Mouse (Mus musculus): Measurements from ENCODE around the gene Plscr5.
"Not testable (repeated sequence)": the region's sequence is repeated elsewhere in the genome, so short reads cannot be mapped to it uniquely, and the experiment has no call there.

The Plscr5 gene

GRCm38 (mm10) chr9:92192636-92193035 lies at the start of gene Plscr5:
Gene Plscr5 (plus strand): TSS chr9:92192936.
- not testable (repeated sequence) for DNase-seq (ENCODE audit: low spot score in 2 of 2)

GRCm38 (mm10) chr9:92147555-92148248 lies 45.0 kb upstream of the Plscr5 start:
- DNase-seq (ENCODE audit: low spot score in 2 of 2), result peak in 1 of 2 experiments; percentile 15

- DNase-seq (ENCODE audit: low spot score in 2 of 2), result no peak
Observed at GRCm38 (mm10) chr9:92162213-92162612, 30.5 kb upstream of the Plscr5 start.

GRCm38 (mm10) chr9:92173318-92173985 lies 19.3 kb upstream of the Plscr5 start:
- DNase-seq (ENCODE audit: low spot score in 2 of 2), result no peak

DNA sequence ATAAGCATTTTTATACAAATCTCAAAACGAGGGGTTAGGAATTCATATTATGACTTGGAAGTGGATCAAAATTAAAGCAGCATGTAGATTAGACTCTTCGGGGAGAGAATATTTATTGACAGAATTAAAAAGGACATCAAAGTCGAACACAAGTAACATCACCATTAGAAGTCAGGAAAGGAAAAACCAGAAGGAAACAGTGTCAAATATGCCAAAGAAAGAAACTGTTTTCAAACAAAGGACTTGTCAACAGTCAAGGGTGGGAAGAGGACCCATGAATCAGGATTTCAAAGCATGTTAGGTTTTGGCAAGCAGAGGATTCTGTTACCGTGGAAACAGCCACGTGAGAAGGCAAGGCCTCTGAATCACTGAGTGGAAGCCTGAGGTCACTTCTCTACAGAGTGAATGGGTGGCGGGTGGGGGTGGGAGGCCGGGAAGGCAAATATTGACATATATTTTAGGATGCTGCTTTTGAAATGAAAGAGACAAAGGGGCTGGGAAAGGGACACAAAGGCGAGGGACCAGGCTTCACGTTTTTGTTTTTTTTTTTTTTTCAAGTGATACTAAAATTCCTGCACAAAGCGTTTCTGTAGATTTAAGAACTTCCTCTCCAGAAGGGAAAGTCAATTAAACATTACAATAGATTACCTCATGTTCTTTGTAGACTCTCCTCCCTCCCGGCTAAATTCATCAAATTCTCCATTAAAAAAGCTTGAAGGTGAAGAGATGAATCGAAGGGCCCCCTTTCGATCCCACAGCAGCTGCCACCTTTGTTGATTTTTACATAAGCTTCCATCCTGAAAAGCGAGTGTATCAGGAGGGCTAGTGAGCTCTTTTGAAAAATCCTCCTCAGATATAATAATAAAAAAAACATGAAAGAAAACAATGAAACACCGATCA lies 18.3 kb upstream of the Plscr5 start:
- peak in 1 of 2 experiments; percentile 47 for DNase-seq (ENCODE audit: low spot score in 2 of 2)

- no peak for DNase-seq (ENCODE audit: low spot score in 2 of 2)
Observed at GRCm38 (mm10) chr9:92178861-92179469, 13.8 kb upstream of the Plscr5 start.

GRCm38 (mm10) chr9:92191295-92191694 lies 1.4 kb upstream of the Plscr5 start:
- DNase-seq (ENCODE audit: low spot score in 2 of 2), result no peak

DNA sequence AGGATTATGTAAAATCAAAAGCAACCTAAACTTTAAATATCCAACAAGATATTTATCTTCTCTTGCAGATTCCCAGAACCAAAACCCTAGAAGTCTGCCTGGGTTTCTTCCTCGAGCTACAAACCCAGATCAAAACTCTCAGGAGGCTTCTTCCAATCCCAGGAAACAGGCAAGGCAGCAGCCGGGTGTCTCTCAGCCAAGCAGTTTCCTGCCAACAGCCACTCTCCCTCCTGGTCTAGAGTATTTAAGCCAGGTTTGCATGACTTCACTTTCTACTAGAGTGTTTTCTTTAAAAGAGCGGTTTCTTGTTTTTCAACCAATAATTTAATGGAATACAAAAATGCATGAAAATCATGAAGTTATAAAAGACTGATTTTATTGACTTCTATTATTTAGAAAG lies 5.7 kb downstream of the Plscr5 start:
- no peak for DNase-seq (ENCODE audit: low spot score in 2 of 2)

DNA sequence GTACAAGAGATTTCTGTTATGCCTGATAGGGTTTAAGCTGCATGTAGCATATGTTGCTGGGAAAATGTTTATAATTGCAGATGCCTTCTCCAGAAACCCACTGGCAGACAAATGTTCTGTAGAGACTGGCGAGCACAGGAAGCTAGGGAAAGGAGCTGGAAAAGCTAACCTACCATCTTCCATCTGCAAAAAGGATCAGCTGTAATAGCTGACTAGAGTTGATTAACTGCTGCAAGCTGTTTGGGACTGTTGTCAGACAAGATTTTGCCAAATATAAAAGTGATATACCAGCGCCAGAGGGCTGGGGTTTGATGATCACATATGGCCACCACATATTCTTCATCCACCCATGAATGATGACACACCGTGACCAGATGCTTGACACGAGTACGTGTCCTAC lies 6.8 kb downstream of the Plscr5 start:
- DNase-seq (ENCODE audit: low spot score in 2 of 2), result no peak

DNA sequence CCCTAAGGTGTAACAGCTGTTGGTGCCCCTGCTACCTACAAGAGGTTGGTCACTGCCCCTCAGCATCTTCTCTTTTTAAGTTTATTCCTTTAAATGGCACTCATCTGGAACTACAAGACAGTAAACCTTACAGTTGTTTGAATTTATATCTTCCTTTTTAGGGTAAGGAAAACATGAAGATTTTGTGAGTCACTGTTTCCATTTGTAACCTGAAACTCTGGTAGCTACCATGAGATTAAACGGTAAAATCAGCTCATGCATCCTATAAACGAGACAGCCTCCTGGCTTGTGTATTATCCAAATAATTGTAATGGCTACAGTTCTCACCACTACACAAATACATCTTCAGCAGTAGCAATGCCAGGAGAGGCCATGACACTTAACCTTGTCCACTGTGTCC lies 11.7 kb downstream of the Plscr5 start:
- no peak for DNase-seq (ENCODE audit: low spot score in 2 of 2)

- DNase-seq (ENCODE audit: low spot score in 2 of 2), result peak; percentile 24 to 60
Observed at GRCm38 (mm10) chr9:92207307-92207706, 14.6 kb downstream of the Plscr5 start.

- no peak for DNase-seq (ENCODE audit: low spot score in 2 of 2)
Observed at GRCm38 (mm10) chr9:92207757-92208156, 15.0 kb downstream of the Plscr5 start.

DNA sequence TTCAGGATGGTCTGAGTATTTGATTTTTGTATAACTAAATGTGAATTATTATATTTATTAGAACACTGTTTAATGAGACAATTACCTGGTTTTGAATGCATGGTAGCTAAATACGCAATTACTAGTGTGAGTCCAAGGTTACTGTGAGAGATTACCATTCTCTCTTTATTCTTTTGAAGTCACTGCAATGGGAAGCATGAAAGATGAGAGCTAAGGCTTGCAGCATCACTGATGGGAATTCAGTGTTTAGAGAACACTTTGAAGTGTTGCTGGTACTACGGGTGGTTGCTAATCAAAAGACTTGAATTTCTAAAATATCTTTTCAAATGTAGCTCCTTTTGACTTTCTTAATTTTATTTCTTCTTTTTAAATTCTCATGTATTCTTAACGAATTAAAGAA lies 17.1 kb downstream of the Plscr5 start:
- no peak for DNase-seq (ENCODE audit: low spot score in 2 of 2)

- no peak for DNase-seq (ENCODE audit: low spot score in 2 of 2)
Observed at GRCm38 (mm10) chr9:92210386-92210967, 17.7 kb downstream of the Plscr5 start.

- DNase-seq (ENCODE audit: low spot score in 2 of 2), result no peak
Observed at GRCm38 (mm10) chr9:92211048-92211447, 18.3 kb downstream of the Plscr5 start.

- no peak for DNase-seq (ENCODE audit: low spot score in 2 of 2)
Observed at GRCm38 (mm10) chr9:92217484-92217883, 24.7 kb downstream of the Plscr5 start.

DNA sequence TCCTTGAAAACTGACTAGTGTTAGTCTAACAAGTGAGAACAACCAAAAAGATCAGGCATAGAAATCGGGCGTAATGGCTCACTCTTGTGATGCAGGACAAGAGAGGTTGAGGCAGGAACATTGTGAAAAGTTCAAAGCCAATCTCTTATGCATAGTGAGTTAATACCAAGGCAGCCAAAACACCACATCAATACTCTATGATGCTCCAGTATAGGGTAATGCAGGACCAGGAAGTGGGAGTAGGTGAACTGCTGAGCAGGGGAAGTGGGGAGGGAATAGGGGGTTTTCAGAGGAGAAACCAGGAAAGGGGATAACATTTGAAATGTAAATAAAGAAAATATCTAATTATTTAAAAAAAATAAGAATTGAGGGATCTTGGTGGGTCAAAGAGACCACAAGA lies 25.2 kb downstream of the Plscr5 start:
- DNase-seq (ENCODE audit: low spot score in 2 of 2), result no peak

- DNase-seq (ENCODE audit: low spot score in 2 of 2), result no peak
Observed at GRCm38 (mm10) chr9:92220151-92220550, 27.4 kb downstream of the Plscr5 start.

GRCm38 (mm10) chr9:92221480-92221879 lies 28.7 kb downstream of the Plscr5 start:
- no peak for DNase-seq (ENCODE audit: low spot score in 2 of 2)

DNA sequence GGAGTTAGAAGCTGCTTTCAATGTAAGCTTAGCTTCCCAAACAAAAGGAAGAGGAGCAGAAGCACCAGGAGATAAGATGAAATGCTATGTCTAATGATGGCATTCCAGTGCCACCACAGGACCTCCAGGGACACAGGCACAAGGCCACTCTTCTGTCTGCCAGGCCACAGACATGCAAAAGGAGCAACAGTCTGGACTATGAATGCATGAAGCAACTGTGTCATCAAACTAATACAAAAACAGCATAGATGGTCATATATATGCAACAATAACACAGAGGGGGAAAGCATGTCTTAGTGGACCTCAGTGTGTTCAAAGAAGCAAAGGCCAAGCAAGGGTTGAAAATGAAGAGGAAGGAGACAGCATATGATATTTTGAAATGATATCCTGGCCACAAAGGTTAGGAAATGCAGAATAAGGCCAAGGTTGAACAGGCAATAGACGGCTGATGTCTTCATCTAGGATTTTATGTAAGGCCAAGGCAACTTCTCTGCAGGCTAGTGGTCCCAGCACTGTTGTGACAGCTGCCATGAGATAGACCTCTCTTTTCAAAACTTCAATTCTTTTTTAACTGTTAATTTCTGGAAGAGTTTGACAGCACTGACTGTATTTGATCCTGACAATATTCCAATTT lies 32.0 kb downstream of the Plscr5 start:
- no peak for DNase-seq (ENCODE audit: low spot score in 2 of 2)

DNA sequence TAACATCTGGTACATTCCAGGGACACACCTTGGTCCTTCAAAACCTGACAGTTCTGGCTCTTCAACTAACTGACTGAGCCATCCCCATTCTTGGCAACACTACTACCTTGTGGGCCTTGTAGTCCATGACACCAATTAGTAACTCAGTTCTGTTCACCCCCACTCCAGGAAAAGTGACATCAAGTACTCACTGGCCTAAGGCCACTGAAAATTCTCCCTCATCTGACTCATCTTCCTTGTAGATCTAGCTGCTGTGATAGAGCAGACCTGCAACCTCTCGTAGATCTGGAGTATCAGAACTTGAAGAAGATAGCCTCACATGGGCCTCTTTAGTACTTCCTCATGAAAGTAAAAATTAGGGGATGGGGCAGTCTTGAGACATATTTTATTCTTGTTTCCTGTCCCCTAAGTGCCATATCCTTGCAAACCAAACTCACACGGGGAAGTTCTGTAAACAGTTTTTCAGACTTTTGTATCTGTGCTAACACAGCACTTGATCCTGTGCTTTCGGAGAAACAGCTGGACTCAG lies 33.5 kb downstream of the Plscr5 start:
- no peak for DNase-seq (ENCODE audit: low spot score in 2 of 2)

Data from cerebellum, postnatal 4 days (tissue).